Mouse (Mus musculus) spleen, adult 2 months (tissue): ENCODE results near the gene Mfng.

Source experiments
- CTCF ChIP-seq: fragments of 200-500 bp; IDR thresholded peaks from 2 replicates; pipeline ENCODE4 v1.5.1; 2011; ENCODE audit warnings: mild to moderate bottlenecking, inconsistent platforms; ENCODE audit not compliant: insufficient read depth, insufficient read length, insufficient replicate concordance; ENCODE audit errors: extremely low read depth
- POLR2A ChIP-seq: fragments of 200-500 bp; IDR thresholded peaks from 2 replicates; pipeline ENCODE4 v1.6.1; 2011; ENCODE audit warnings: low read depth, low read length, inconsistent platforms

GRCm38 (mm10) chr15:78803499-78803900, 30.2 kb upstream of the Mfng start:
- TF ChIP-seq CTCF (no peak), POLR2A (no peak)
